Mouse (Mus musculus): ENCODE data around the gene Nutf2-ps1.

- no peak for TF ChIP-seq CTCF (IDR thresholded peaks at IDR 0.05; ENCODE audit: extremely low read depth, insufficient read length, insufficient replicate concordance, low read depth, low read length)
- no peak for TF ChIP-seq POLR2A (IDR thresholded peaks at IDR 0.05; ENCODE audit: low read depth, low read length)
Observed at GRCm38 (mm10) chr19:53571501-53572428, 17.1 kb downstream of the Nutf2-ps1 start.

Measured in small intestine, adult 2 months (tissue).